Mouse (Mus musculus) limb, embryonic 12.5 days (tissue): ENCODE results near the gene Aldh2. TPM values are rescaled to one million over a fixed set of nuclear protein-coding genes. Genes with fewer than 3 reads are reported as not detected.
A peak's percentile ranks its signal among the peaks of the same experiment; 100 is the strongest.
"Not testable (repeated sequence)": the region's sequence is repeated elsewhere in the genome, so short reads cannot be mapped to it uniquely, and the experiment has no call there.

Experiments used
- ATAC-seq: fragments of 200-750 bp; cut with Nextera tagmentation; 2 replicates; pipeline ENCODE4 v1.8.0; 2017; ENCODE audit warnings: low read depth, moderate TSS enrichment; ENCODE audit not compliant: insufficient number of reproducible peaks, insufficient read depth, low FRiP score, low TSS enrichment
- H3K27ac ChIP-seq: fragments of 300-500 bp; sonication (generic); 2 replicates; pipeline ENCODE4 v1.5.1; 2016; ENCODE audit warnings: mild to moderate bottlenecking, moderate library complexity
- H3K27me3 ChIP-seq: fragments of 300-500 bp; sonication (generic); 2 replicates; pipeline ENCODE4 v1.6.1; 2016; ENCODE audit warnings: mild to moderate bottlenecking, moderate library complexity
- H3K36me3 ChIP-seq: fragments of 300-500 bp; sonication (generic); 2 replicates; pipeline ENCODE4 v1.6.1; 2016; ENCODE audit warnings: mild to moderate bottlenecking, moderate library complexity
- H3K4me1 ChIP-seq: fragments of 300-500 bp; sonication (generic); replicated peaks from 2 replicates; pipeline ENCODE4 v1.6.1; 2016
- H3K4me2 ChIP-seq: fragments of 300-500 bp; sonication (generic); 2 replicates; pipeline ENCODE4 v1.6.1; 2016; ENCODE audit warnings: mild to moderate bottlenecking, moderate library complexity
- H3K4me3 ChIP-seq: fragments of 300-500 bp; sonication (generic); replicated peaks from 2 replicates; pipeline ENCODE4 v1.5.1; 2016; ENCODE audit warnings: mild to moderate bottlenecking
- H3K9ac ChIP-seq: fragments of 300-500 bp; sonication (generic); replicated peaks from 2 replicates; pipeline ENCODE4 v1.6.1; 2016; ENCODE audit warnings: mild to moderate bottlenecking, moderate library complexity
- H3K9me3 ChIP-seq: fragments of 300-500 bp; sonication (generic); 2 replicates; pipeline ENCODE4 v1.6.1; 2016; ENCODE audit warnings: mild to moderate bottlenecking, moderate library complexity
- WGBS: fragments of 180-500 bp; shearing (Covaris S2); methylation state at CpG from one replicate; pipeline ENCODE4 v1.1.7; 2016; 5-methylcytosine and 5-hydroxymethylcytosine counted together
- polyA plus RNA-seq: library from polyadenylated mRNA; unstranded; fragments of >200 nt; fragmentation: Nextera tagmentation; extraction: Ambion mirVana; gene quantifications from 2 replicates; pipeline ENCODE4 v1.2.1, GENCODE M21; 2016

The Aldh2 gene
- polyA plus RNA-seq, 1 experiment from 2014 or later, result 264 TPM

DNA sequence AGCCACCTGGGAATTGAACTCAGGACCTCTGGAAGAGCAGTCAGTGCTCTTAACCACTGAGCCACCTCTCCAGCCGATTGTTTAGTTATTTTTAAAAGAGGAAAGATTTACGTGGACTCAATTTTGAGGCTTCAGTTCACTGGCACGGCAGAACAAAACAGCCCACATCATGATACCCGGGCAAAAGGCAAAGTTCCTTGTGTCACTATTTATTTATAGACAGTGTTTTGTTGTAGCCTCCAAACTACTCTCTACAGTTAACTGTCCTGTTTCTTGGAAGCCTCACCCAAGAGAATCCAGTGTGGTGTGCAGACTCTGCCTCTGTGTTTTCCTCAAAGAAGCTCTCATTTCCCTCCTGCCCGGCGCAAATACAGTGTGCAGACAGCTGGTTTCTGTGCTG, 18.4 kb upstream of the Aldh2 start:
- Histone ChIP-seq H3K27ac (no peak overlapping the region), H3K4me1 (no peaks in the 10 kb centered on the region), H3K4me3 (no peak overlapping the region), H3K36me3 (no peaks in the 10 kb centered on the region), H3K9ac (no peak overlapping the region), H3K27me3 (no peaks in the 10 kb centered on the region), H3K9me3 (no peaks in the 10 kb centered on the region), H3K4me2 (no peak overlapping the region)
- 90% methylated on average over 6 of the region's 6 CpGs for WGBS
- no peak for ATAC-seq

- not testable (repeated sequence) for H3K4me1 ChIP-seq, ATAC-seq, H3K27ac ChIP-seq, H3K4me3 ChIP-seq, H3K27me3 ChIP-seq, H3K4me2 ChIP-seq, H3K9ac ChIP-seq, H3K9me3 ChIP-seq, H3K36me3 ChIP-seq
- 49% methylated on average over 8 of the region's 8 CpGs for WGBS
These were observed 16.0 kb upstream of the Aldh2 start for GRCm38 (mm10) chr5:121609556-121610135.

GRCm38 (mm10) chr5:121606151-121606550, 12.5 kb upstream of the Aldh2 start:
- Histone ChIP-seq H3K9ac (no peak overlapping the region), H3K4me3 (no peak overlapping the region), H3K4me1 (0 out of 2 replicates have a peak, but pooled peaks cover 3% of the 10 kb centered on the region), H3K9me3 (no peaks in the 10 kb centered on the region), H3K27me3 (0 out of 2 replicates have a peak, but pooled peaks cover 3% of the 10 kb centered on the region), H3K36me3 (no peaks in the 10 kb centered on the region), H3K27ac (no peak overlapping the region), H3K4me2 (no peak overlapping the region)
- ATAC-seq, result no peak
- 0% methylated on average over 2 of the region's 2 CpGs for WGBS

GRCm38 (mm10) chr5:121603815-121604214, 10.2 kb upstream of the Aldh2 start:
- 74% methylated on average over 1 of the region's 1 CpGs for WGBS

DNA sequence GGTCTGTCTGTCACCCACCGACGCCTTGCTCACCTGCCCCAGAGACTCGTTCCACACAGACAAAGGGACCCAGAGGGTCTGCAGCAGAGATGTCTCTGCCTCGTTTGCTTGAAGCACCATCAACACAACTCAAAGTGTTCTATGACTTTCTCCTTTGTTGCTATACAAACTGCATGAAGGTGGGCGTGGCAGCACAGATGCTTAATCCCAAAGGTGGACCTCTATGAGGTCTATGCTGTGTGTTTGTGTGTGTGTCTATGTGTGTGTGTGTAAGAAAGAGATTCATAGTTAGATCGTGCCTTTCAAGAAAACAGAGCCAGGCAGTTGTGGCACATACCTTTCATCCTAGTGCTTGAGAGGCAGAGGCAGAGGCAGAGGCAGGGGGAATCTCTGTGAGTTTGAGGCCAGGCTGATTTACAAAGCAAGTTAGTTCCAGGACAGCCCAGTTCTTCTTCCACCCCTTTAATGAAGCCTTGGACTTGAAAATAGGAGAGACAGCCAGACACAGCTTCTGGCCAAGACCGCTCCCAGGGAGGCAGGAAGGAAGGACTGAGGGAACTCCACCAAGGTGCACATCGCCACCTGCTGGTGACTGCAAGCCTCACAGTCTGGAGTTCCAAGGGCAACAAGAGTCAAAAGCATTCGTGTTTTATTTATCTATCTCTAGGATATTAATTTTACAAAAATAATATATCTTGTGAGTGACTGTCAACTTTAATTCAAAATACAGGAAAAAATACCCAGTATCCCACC, 8.1 kb upstream of the Aldh2 start:
- Histone ChIP-seq H3K4me2 (peak overlapping the region; percentile 10; the same call in 1 of the 2 replicates), H3K36me3 (no peaks in the 10 kb centered on the region), H3K9me3 (no peaks in the 10 kb centered on the region), H3K9ac (no peak overlapping the region), H3K4me1 (0 out of 2 replicates have a peak, but pooled peaks cover 3% of the 10 kb centered on the region), H3K27me3 (0 out of 2 replicates have a peak, but pooled peaks cover 3% of the 10 kb centered on the region), H3K4me3 (no peak overlapping the region), H3K27ac (no peak overlapping the region)
- no peak for ATAC-seq
- WGBS, result 25% methylated on average over 9 of the region's 9 CpGs

More at GRCm38 (mm10) chr5:121603815-121604214, 10.2 kb upstream of the Aldh2 start:
- H3K27me3 ChIP-seq, H3K9me3 ChIP-seq, H3K4me3 ChIP-seq, H3K36me3 ChIP-seq, H3K4me1 ChIP-seq, H3K4me2 ChIP-seq, ATAC-seq, H3K27ac ChIP-seq, H3K9ac ChIP-seq: not testable (repeated sequence)

DNA sequence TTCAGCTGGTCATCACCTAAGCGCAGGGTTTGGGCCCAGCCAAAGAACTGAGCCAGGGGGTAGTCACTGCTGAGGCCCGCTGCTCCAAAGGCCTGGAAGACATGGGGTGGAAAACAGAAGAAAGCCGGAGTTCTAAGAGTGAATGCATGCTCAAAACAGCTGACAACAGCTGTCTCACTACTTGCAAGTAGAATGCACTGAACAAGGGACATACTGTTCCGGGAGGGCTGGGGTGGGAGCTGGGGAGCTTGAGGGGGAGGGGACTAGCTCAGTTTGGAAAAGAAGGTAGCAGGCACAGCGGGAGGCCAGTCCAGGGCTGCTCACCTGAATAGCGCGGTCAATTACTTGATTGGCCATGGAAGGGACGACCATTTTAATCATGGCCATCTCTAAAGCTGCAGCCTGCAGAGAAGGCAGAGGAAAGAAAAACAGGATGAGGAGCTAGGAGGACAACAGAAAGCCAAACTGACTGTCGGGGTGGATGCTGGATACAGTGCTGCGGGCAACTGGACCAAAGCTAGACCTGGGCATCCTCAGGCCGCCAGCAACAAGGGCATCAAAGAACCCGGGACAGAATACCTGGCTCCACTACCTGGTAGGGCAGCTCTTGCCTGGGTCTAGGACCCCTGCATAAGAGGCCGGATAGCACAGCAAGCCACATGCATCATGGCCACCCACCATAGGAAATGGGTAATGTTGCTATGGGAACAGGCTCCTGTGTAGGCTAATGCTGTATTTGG, 5.4 kb upstream of the Aldh2 start:
- no peak overlapping the region for H3K4me2 ChIP-seq
- peak overlapping the region; percentile 19; the same call in 1 of the 2 replicates for H3K27ac ChIP-seq
- no peaks in the 10 kb centered on the region for H3K36me3 ChIP-seq
- no peaks in the 10 kb centered on the region for H3K9me3 ChIP-seq
- 0 out of 2 replicates have a peak, but pooled peaks cover 3% of the 10 kb centered on the region for H3K27me3 ChIP-seq
- no peak for ATAC-seq
- no peak overlapping the region for H3K9ac ChIP-seq
- peaks cover 10% of the 10 kb centered on the region for H3K4me1 ChIP-seq
- H3K4me3 ChIP-seq, result no peak overlapping the region
- 71% methylated on average over 13 of the region's 13 CpGs for WGBS

- H3K4me3 ChIP-seq, result no peak overlapping the region
- H3K27ac ChIP-seq, result no peak overlapping the region; the same call in 1 of the 2 replicates
- H3K9me3 ChIP-seq, result no peaks in the 10 kb centered on the region
- WGBS, result 78% methylated on average over 7 of the region's 7 CpGs
- no peak overlapping the region for H3K9ac ChIP-seq
- no peak overlapping the region for H3K4me2 ChIP-seq
- no peaks in the 10 kb centered on the region for H3K36me3 ChIP-seq
- peaks cover 15% of the 10 kb centered on the region for H3K4me1 ChIP-seq
- no peak for ATAC-seq
- H3K27me3 ChIP-seq, result 0 out of 2 replicates have a peak, but pooled peaks cover 3% of the 10 kb centered on the region
These were observed 4.4 kb upstream of the Aldh2 start for GRCm38 (mm10) chr5:121597991-121598537.

- Histone ChIP-seq H3K4me1 (peaks cover 21% of the 10 kb centered on the region), H3K9ac (no peak overlapping the region), H3K4me3 (no peak overlapping the region), H3K36me3 (no peaks in the 10 kb centered on the region), H3K27me3 (0 out of 2 replicates have a peak, but pooled peaks cover 3% of the 10 kb centered on the region), H3K27ac (no peak overlapping the region), H3K9me3 (no peaks in the 10 kb centered on the region), H3K4me2 (no peak overlapping the region)
- WGBS, result 61% methylated on average over 4 of the region's 4 CpGs
- ATAC-seq, result no peak
These were observed 3.7 kb upstream of the Aldh2 start for GRCm38 (mm10) chr5:121597332-121597731.

DNA sequence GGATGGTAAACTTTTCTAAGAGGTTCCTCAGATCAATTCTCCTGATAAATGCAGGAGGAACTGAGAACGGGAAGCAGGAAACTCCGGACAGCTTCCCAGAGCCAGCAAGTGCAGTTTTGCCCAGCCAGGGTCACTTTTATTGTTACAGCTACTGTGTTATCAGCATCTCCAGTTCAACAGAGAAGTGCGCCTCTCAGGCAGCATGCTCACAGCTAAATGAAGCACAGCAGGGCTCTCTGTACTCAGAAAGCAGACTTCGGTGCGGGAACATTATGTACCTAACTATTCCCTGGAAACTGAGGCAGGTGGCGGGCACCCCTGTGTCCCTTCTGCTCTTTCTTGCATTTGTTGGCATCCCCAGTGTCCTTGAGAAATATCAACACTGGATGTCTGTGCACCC, 2.6 kb upstream of the Aldh2 start:
- Histone ChIP-seq H3K36me3 (0 out of 2 replicates have a peak, but pooled peaks cover 5% of the 10 kb centered on the region), H3K9ac (no peak overlapping the region), H3K4me2 (no peak overlapping the region), H3K4me3 (no peak overlapping the region), H3K9me3 (no peaks in the 10 kb centered on the region), H3K4me1 (peaks cover 29% of the 10 kb centered on the region), H3K27me3 (no peaks in the 10 kb centered on the region), H3K27ac (no peak overlapping the region)
- ATAC-seq, result no peak
- 71% methylated on average over 6 of the region's 6 CpGs for WGBS

DNA sequence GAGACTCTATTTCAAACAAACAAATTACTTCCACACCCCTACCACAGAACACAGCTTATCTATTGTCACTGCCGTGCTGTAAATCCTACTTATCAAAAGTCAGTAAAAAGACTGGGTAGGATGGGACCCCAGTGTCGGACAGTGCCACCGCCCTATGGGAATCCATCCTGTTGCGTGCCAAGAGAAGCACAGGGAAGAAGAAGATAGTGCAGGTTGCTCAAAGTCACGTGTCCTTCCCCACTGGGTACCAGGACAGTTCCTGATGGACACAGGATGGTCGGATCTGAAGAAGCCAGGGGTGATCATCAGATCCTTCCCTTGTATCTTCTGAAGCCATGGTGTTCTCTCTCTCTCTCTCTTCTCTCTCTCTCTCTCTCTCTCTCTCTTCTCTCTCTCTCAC, 2.1 kb upstream of the Aldh2 start:
- Histone ChIP-seq H3K27ac (no peak overlapping the region), H3K36me3 (0 out of 2 replicates have a peak, but pooled peaks cover 7% of the 10 kb centered on the region), H3K4me3 (no peak overlapping the region), H3K9me3 (no peaks in the 10 kb centered on the region), H3K27me3 (no peaks in the 10 kb centered on the region), H3K4me1 (peaks cover 29% of the 10 kb centered on the region), H3K9ac (no peak overlapping the region), H3K4me2 (no peak overlapping the region)
- 84% methylated on average over 6 of the region's 6 CpGs for WGBS
- no peak for ATAC-seq
